Mouse (Mus musculus): ENCODE measurements around the gene Vmo1.
"Not testable (repeated sequence)": the region's sequence is repeated elsewhere in the genome, so short reads cannot be mapped to it uniquely, and the experiment has no call there.

Vmo1 gene

GRCm38 (mm10) chr11:70514288-70514687 lies at the start of gene Vmo1:
TSS of gene Vmo1 (minus strand) at chr11:70514616.
- DNase-seq = no peak

- DNase-seq = no peak
These were observed 49.3 kb upstream of the Vmo1 start for GRCm38 (mm10) chr11:70563470-70564275.

- DNase-seq = no peak
These were observed 48.6 kb upstream of the Vmo1 start for GRCm38 (mm10) chr11:70562995-70563469.

GRCm38 (mm10) chr11:70562287-70562994 lies 48.0 kb upstream of the Vmo1 start, which contains the start of gene Mink1:
TSS of gene Mink1 (plus strand) at chr11:70562881.
- DNase-seq = peak; percentile 89

GRCm38 (mm10) chr11:70561937-70562286 lies 47.5 kb upstream of the Vmo1 start:
- DNase-seq = no peak

GRCm38 (mm10) chr11:70557545-70557944 lies 43.1 kb upstream of the Vmo1 start:
- DNase-seq = no peak

- DNase-seq = no peak
These were observed 39.5 kb upstream of the Vmo1 start for GRCm38 (mm10) chr11:70553940-70554339.

GRCm38 (mm10) chr11:70551526-70551925 lies 37.1 kb upstream of the Vmo1 start:
- DNase-seq = no peak

- DNase-seq = no peak
These were observed 30.1 kb upstream of the Vmo1 start for GRCm38 (mm10) chr11:70544496-70544895.

- DNase-seq = no peak
These were observed 27.0 kb upstream of the Vmo1 start for GRCm38 (mm10) chr11:70541415-70541814.

GRCm38 (mm10) chr11:70540928-70541327 lies 26.5 kb upstream of the Vmo1 start:
- no peak for DNase-seq

GRCm38 (mm10) chr11:70539877-70540587 lies 25.6 kb upstream of the Vmo1 start, which contains the start of gene Pld2:
TSS of gene Pld2 (plus strand) at chr11:70540064.
- DNase-seq = peak; percentile 34

- no peak for DNase-seq
These were observed 25.0 kb upstream of the Vmo1 start for GRCm38 (mm10) chr11:70539423-70539822.

- DNase-seq = no peak
These were observed 18.4 kb upstream of the Vmo1 start, which contains the start of gene Gm40193 for GRCm38 (mm10) chr11:70532839-70533238. TSS of gene Gm40193 (minus strand) at chr11:70532939.

- not testable (repeated sequence) for DNase-seq
These were observed 16.6 kb upstream of the Vmo1 start for GRCm38 (mm10) chr11:70531065-70531464.

GRCm38 (mm10) chr11:70528610-70529009 lies 14.2 kb upstream of the Vmo1 start:
- DNase-seq = no peak

- no peak for DNase-seq
These were observed 11.8 kb upstream of the Vmo1 start for GRCm38 (mm10) chr11:70526211-70526610.

GRCm38 (mm10) chr11:70525726-70526125 lies 11.3 kb upstream of the Vmo1 start:
- no peak for DNase-seq

- peak; percentile 88 for DNase-seq
These were observed 10.8 kb upstream of the Vmo1 start, which contains the start of gene Psmb6 for GRCm38 (mm10) chr11:70525184-70525678. TSS of gene Psmb6 (plus strand) at chr11:70525367.

GRCm38 (mm10) chr11:70524782-70525181 lies 10.4 kb upstream of the Vmo1 start:
- no peak for DNase-seq

GRCm38 (mm10) chr11:70523306-70523989 lies 9.0 kb upstream of the Vmo1 start:
- not testable (repeated sequence) for DNase-seq

- peak; percentile 40 for DNase-seq
These were observed 5.9 kb upstream of the Vmo1 start for GRCm38 (mm10) chr11:70520178-70520769.

All from cerebellum, adult 11 months (tissue).